Mouse (Mus musculus): ENCODE measurements around the gene Usf3.

GRCm38 (mm10) chr16:44221463-44221862 is 48.4 kb downstream of the Usf3 start:
- no peak for TF ChIP-seq POLR2A (IDR thresholded peaks at IDR 0.05; ENCODE audit: extremely low read depth, insufficient read depth, low read length)
- TF ChIP-seq CTCF (IDR thresholded peaks at IDR 0.05; ENCODE audit: low read depth, low read length): no peak

Data from liver, adult 2 months (tissue).